Mouse (Mus musculus) testis, postnatal 14 days (tissue): ENCODE measurements around the gene 4930523C07Rik.

Experiments used
- DNase-seq: peaks from one replicate; pipeline ENCODE4 v3.0.0; 2021; ENCODE audit warnings: low spot score

4930523C07Rik gene

DNA sequence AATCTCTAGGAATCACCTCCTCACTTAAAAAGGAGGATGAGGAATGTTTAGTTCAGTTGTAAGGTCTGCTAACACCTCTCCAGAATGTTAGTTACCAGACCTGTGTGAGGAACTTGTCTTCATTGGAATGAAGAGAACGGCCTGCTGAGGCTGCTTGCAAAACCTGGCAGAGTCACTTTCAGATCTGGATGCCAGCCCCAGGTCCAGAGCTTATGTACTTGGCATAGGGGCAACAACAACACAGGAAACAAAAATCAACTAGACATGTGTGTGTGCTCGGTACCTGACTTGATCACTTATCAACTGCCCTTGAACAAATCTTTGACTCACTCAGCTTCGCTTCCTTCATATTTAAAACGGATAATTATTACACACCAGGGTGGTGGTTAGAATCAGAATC is 2.6 kb downstream of the 4930523C07Rik start:
- DNase-seq, result no peak

DNA sequence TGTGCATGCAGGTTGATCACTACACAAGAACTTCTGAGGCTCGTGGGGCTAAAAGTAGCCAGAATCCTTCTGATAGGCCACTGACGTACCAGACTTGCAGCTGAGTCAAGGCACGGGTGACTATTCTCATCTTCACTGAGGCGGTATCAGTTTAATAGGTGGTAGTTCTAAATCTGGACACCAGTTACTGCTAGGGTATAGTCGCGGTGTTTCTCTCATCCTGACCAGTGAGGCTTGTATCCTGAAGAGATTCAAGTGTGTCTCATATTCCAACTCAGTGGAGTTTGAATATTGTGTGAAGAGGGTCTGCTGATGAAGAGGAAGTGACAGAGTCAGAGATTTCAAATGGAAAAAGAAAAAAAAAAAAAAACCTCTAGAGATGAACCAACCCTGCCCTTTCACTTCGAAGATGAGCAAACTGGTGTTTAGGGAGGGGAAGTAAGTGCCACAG is 3.3 kb downstream of the 4930523C07Rik start:
- DNase-seq, result no peak

DNA sequence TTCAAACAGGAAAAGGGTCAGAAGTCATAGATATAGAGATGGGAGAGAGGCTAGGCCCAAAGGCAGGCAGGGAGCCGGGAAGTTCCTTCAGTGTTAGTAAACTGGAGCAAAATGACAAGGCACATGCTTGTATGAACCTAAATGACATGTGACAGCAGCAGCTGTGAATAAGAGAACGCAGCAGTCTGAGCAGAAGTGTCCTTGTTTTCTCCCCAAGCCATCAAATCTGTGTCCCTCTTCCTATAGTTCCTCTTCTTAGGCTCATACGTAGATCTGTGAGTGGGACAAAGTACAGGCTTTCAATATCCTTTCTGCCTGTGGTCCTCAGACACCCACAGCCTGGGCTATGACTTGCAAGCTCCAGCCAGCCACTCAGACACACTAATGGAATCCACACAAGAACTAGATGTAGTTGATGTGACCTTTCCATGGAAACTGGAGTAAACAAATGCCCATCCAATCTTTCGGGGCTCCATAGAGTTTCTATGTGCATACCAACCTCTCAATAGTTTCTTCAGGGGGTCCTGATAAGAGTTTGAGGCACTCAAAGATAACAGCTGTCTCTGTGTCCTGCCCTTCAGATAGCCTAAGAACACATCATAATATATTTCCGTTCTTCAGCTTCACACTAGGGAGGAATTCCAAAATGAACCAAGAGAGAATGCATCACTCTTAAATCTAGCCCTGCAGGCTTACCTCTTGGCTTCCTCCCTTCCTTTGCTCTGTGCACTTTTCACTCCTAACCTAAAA is 5.1 kb downstream of the 4930523C07Rik start:
- no peak for DNase-seq

DNA sequence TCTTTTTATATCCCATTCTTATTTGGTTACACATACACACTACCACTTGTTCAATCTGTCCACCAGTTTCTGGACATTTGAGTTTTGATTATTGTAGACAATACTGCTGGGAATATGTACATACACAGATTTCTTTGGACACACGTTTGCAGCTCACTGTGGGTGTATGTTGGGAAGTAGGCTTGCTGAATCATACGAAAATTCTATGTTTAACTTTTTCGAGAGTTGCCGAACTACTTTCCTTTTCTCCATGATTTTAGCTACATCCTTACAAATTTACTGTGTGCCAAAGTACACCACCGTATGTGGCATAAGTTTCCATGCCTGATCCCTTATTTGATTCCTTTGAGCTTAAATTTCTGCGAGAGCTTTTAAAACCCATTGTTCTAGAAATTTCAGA is 6.7 kb downstream of the 4930523C07Rik start:
- DNase-seq, result no peak

DNA sequence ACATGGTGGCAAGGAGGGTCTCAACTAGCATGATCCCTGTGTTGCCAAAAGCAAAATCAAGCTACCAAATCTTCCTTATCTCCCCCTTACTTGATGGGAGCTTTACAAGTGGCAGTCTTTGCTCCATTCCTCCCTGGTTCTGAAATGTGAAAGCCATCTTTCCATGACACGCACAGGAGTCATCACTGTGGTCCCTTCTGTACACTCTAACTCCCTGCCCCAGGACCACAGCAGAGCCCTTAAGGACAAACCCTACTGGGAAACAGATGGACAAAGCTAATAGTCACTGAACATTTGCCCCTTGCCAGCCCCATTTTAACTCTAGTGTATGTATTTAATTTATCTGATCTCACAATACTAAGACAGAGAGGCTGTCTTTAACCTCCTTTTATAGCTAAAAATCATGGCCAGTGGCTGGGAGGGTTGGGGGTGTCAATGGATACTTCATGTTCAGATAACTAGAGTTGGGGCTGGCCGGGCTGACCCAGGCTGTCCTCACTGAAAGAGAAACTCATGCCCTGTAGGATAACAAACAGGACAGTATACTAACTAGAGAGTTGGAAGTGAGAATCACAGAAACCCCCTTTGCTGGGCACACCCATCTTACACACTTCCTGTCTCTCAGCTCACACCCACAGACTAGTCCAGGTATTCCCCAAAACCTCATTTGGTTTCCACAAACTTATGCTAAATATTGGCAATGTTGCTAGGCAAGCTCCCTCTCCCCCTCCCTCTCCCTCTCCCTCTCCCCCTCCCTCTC is 8.6 kb downstream of the 4930523C07Rik start:
- DNase-seq, result no peak

DNA sequence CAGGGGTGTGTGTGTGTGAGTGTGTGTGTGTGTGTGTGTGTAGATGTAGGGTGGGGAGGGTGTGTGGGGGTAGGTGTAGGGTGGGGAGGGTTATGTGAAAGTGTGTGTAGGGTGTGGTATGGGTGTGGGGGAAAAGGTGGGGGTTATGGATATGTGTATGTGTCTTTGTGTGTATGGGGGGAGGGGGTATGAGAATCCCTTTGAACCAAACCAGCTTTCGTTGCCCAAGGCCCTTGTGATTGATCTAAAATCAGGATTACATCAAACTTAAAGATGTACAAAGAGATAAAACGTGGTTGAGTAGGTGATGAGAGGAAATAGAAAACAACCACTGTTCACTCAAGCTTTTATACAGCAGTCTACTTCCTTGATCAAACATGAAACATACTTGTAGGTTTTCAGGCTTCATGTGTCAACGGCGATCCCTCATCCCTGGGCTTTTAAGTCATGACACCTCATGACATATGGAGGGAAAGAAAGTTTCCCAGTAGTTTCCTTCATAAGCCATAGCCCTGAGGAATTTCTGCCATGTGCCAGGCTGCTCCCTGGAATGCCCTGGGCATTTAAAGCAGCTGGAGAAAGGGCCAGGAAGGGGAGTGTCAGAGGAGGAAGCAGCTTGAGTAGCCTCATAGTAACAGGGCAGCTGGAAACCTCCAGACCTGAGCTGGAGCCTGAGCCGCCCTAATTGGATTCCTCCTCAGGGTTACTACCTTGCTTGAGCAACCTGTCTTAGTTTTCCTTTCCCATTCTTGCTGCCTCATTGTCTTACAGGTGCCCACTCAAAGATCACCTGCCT is 9.5 kb downstream of the 4930523C07Rik start:
- no peak for DNase-seq

DNA sequence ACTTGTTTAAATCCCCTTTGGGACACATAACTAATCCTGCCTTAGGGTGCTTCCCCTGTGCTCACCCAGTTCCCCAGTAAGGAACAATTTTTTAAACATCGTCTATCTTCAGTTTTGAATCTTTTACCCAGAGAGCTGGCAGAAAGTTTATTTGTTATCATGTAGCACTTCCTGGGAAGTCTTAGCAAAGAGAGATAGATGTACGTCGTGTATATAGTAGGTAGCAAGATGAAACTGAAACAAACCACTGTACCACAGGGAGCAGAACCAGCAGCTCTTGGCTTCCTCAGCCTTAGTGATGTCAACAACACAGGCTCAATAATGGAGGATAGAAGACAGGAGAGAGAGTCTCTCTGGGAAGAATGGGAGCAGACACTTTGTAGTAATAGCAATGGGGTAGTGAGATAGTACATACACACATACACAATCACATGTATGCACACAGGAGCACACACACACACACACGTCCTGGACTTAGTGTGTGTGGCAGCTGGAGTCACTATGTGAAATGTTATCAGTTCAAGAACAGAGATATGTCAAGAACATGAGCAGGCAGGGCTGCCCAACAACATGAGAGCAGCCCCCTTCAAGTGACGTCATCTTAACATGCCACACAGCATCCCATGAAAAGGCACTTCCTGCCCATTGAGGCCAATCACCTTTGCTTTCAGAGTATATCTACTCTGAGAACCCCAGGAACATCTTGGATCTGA is 10.3 kb downstream of the 4930523C07Rik start:
- DNase-seq, result no peak

DNA sequence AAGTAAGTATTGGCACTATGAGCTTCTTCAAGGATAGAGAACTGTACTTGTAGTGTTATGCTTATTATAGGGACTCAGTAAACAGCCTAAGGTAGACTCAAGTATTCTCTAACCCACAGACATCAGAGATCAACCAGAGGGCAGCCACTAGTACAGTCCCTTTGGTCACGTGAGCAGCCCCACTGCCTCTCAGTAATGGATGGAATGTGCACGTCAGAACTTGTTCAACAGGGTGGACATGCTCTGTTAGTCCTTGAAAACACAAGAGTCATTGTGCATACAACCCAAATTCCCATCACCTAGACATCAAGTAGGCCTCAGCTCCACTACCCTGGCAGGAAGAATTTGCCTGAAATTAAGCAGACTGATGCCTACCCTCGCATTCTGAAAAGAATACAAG is 13.5 kb downstream of the 4930523C07Rik start:
- no peak for DNase-seq

DNA sequence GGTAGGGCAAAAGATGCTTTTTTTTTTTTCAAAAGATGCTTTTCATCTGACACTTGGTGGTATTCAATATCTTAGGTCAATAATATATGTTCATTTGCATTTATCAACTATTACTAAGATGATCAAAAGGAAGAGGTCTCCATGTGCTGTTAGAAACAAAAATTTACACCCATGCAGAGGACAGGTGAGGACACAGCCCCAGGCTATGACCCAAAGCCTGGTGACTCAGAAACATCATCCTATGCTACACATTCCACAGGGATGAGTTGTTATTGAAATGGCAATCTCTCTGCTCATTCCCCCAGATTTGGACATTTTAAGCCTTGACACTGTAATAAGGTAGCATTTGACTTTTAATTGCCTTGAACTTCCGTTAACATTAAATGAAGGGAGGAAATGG is 15.7 kb downstream of the 4930523C07Rik start:
- DNase-seq, result no peak

DNA sequence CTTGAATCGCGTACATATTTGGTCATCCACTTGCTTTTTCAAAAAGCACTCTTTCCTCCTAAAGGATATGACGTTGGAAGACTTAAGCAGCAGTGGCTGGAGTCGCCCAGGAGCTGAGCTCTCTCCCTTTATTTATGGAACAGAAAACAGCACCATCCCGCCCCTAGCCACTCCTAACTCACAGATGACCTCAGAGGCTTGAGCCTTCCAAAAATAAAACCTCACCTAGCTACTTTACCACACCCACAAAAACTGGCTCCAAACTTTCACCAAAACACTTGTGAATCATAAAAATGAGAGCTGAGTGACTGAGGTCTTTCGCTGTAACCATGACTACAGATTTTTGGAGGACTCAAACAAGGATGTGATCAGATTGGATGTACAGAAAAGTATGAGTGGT is 16.4 kb downstream of the 4930523C07Rik start:
- no peak for DNase-seq

DNA sequence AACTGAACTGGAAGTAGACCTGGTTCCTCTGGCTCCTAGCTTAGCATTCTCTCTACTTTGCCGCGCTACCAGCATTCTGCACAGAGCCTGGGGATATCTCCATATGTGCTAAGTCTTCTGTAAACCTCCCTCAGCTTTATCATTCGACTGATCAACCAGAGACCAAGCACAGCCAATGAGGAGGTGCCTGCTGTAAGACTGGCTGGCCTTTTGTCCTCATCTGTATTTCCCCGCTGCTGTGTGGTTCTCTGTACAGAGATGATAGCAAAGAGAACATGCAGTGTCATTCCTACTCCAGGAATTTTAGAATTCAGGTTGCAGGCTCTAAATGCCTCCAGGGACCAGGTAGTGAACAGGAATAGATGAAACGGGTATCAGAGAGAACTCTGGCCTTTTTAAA is 17.1 kb downstream of the 4930523C07Rik start:
- no peak for DNase-seq

DNA sequence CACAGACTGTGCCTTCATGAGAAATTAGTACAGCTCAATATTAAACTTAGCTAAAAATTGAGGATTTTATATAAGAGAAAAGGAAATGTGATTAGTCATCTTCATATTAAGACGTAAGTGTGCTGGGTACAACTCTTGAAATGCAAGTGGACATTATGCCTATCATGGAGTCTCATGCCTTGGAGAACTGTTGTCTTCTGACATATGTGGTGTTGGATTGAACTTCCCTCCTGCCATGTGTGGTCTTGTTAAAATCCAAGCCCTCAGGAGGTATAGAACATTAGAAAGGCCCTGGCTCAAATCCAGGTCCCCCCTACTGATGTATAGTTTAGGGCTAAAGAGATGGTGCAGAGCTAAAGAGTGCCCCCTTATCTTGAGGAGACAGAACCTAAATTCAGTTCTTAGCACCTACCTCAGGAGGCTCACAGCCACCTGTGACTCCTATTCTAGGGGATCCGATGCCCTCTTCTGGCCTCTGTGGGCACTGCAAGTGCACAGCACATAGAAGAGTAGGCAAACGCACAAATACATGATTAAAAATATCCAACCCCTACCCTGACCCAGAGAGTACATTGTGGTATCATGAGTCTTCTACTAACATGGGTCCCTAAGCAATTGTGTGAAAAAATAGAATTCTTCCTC is 17.7 kb downstream of the 4930523C07Rik start:
- no peak for DNase-seq

DNA sequence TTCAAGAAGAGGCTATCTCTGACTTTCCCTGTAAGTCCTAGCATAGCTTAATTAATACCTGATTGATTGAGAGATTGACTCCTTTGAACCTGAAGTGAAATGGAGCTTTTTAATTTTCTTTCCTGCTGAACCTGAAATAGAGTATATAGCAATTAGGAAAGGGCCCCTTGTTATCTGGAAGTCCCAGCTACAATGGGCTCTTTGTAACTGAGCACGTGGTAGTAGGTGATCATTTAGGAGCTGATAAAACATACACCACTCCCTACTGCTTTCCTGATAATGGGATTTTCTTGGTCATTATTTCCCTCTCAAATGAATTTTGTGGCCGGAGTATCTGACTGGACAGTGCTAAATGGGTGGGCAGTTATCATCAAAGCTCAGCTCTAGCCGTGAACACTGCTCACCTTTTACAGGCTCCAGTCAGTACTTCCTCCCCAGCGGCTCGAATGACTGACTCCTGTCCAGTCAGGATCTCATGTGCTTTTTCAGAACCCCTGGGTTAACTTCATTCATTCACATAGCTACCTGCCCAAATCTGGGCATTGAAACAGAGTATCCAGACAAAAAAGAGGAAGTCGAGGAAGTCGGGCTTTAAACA is 20.5 kb downstream of the 4930523C07Rik start:
- DNase-seq, result no peak

DNA sequence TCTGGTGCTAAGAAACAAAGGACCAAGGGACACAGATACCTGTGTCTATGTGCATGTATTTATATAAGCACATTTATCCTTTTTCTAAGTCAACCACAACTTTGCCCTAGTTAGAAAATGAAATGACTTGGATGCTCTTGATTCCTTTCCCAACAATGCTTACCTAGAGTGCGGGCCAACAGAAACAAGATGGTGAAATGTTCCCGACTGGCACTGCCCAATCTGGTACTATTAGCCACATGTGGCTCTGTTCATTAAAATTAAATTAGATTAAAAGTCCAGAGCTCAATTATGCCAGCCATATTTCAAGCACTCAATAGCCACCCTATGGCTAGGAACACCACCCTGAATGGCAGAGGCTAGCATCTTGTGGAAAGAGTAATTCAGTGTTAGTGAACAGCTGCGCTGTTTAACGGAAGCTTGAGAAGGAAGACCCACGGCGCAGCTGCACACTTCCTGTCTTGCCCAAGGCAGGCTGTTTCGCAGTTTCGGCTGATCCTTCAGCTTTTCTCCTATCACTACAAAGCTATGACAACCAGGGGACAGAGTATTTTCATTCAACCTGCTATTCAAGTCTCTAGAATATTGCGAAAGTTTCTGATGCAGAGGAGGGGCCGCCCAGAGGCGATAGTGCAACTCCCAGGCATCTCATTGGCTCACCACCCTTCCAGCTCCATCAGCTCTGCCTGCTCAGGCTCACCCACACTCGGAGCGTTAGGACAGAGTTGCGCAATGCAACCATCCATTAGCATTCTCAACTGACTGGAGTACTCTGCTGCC is 34.9 kb downstream of the 4930523C07Rik start:
- DNase-seq, result peak; percentile 7

DNA sequence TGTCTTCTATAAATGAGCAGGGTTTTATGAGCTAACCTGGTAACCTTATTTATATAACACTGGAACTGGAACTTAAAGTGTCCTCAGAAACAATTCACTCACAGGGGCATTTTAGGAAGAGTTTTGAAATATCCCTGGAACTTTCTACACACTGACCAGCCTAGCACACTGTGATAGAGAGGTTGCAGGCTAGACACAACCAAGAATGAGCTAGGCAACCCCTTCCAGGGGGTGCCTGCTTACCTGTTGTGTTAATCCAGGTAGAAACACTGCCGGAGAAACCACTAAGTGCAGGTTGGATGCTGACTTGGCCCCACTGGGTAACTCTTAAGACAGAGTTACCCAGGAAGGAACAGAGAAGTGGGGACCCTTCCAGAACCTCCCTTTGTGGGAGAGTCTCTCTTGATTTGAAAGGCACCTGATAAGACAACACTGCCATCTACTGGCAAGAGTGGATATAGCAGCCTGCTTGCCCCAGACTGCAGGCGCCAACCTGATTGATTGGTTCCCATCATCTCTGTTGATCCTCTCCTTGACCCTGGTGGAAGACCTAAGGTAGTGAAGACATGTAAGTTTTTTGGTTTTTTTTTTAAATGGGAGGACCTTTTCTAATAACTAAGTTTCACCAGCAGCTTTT is 36.7 kb downstream of the 4930523C07Rik start:
- peak; percentile 48 for DNase-seq

DNA sequence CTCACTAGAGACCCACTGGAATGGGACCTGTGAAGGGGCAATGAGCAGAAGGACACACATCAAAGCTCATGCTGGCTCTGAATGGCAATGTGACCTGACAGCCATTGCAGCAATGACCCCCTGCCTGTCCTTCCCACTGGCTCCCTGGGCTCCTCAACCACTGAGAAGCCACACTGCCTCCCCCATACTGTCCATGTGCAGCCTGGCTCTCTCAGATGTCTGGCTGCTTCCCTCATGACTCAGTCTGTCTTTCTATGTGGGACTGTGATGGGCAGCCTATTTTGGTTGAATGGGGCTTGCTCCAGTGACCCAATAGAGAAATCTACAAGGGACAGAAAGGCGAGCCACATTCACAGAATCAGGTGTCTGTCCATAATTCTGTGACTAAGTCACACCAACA is 38.5 kb downstream of the 4930523C07Rik start:
- no peak for DNase-seq

DNA sequence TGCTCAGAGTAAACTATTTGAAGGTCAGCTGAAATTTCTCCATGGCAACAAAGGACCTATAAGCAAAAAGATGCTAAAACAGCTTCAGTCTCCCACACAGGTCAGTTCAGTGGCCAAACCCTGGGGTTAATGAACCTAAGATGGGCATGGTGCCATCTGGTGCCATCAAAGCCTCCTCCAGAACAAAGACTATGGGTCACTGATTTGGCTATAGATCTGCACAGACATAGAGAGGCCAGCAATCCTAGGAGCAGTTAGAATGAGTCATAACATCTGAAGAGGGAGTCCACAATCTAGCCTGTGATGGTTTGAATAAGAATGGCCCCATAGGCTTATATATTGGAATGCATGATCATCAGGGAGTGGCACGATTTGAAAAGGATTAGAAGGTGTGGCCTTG is 40.1 kb downstream of the 4930523C07Rik start:
- no peak for DNase-seq

DNA sequence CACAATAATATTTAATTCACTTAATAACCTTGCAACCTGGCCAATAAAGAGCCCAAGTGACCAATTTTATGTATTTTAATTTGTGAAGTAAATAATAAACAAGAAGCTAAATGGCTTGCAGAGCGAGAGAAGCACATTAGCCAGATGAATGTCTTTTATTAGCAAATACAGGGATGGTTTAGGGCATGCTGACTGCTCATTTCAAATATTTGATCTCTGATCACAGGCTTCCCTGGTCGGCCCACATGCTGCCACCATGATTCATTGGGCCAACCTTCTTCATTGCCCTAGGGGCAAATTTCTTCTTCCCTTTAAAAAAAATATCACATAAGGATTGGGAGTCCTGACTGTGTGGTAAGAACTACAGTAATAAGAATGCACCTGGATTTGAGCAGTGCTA is 42.5 kb downstream of the 4930523C07Rik start:
- no peak for DNase-seq

DNA sequence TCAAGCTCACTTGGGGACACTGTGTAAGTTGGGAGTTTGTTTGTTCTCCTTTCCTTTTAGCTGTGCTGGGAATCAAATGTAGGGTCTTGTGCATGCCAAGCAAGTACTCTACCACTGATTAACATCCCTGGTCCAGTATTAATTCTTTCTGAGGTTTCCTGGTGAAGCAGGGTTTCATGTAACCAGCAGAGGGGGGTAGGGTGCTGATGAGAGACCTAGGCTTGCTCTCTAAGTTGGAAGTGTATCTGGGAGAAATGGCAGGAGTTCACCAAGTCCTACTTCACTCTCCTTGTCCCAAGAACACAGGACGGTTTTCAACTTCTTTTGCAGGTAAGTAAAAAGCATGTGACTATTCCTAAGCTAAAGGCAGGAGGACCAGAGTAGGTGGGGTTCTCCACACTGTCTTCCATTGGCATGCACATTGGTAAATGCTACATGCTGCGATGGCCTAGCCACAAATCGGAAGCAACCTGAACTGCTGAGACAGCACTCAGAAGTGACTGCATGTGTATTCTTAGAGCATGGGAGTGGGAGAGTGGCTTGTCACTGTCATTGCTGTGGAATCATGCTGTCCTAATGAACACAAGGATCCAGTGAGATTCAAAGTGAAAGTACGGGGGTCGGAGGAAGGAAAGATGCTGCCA is 55.6 kb downstream of the 4930523C07Rik start:
- no peak for DNase-seq
